Mouse (Mus musculus) stomach, postnatal 0 days (tissue): ENCODE measurements around the gene Th. TPM values are rescaled to one million over a fixed set of nuclear protein-coding genes. Genes with fewer than 3 reads are reported as not detected.
A peak's percentile ranks its signal among the peaks of the same experiment; 100 is the strongest.

Experiments
- ATAC-seq: fragments of 200-750 bp; cut with Nextera tagmentation; 2 replicates; pipeline ENCODE4 v1.8.0; 2017; ENCODE audit not compliant: low FRiP score, low TSS enrichment
- DNase-seq: peaks from one replicate; pipeline ENCODE4 v3.0.0-alpha.2; 2016; ENCODE audit warnings: low spot score
- H3K27ac ChIP-seq: fragments of 300-500 bp; sonication (generic); replicated peaks from 2 replicates; pipeline ENCODE4 v1.5.1; 2014; ENCODE audit warnings: mild to moderate bottlenecking, control low read depth
- H3K27me3 ChIP-seq: fragments of 300-500 bp; sonication (generic); 2 replicates; pipeline ENCODE4 v1.6.1; 2014; ENCODE audit warnings: low read length; ENCODE audit not compliant: control insufficient read depth, insufficient read depth
- H3K36me3 ChIP-seq: fragments of 300-500 bp; sonication (generic); 2 replicates; pipeline ENCODE4 v1.6.1; 2014; ENCODE audit warnings: low read length, mixed read lengths; ENCODE audit not compliant: control insufficient read depth, insufficient read depth
- H3K4me1 ChIP-seq: fragments of 300-500 bp; sonication (generic); replicated peaks from 2 replicates; pipeline ENCODE4 v1.6.1; 2014; ENCODE audit warnings: antibody characterized with exemption; ENCODE audit not compliant: control insufficient read depth, insufficient read depth
- H3K4me2 ChIP-seq: fragments of 300-500 bp; sonication (generic); replicated peaks from 2 replicates; pipeline ENCODE4 v1.6.1; 2014; ENCODE audit warnings: low read depth, mild to moderate bottlenecking, control low read depth, moderate library complexity
- H3K4me3 ChIP-seq: fragments of 300-500 bp; sonication (generic); 2 replicates; pipeline ENCODE4 v1.5.1; 2014; ENCODE audit warnings: low read depth, low read length, control low read depth
- H3K9ac ChIP-seq: fragments of 300-500 bp; sonication (generic); 2 replicates; pipeline ENCODE4 v1.6.1; 2014; ENCODE audit warnings: mild to moderate bottlenecking, low read length, control low read depth, mixed read lengths
- H3K9me3 ChIP-seq: fragments of 300-500 bp; sonication (generic); 2 replicates; pipeline ENCODE4 v1.6.1; 2016; ENCODE audit warnings: low read length; ENCODE audit not compliant: control insufficient read depth
- CTCF ChIP-seq: IDR thresholded peaks from 2 replicates; pipeline ENCODE4 v1.5.1; 2016; ENCODE audit warnings: antibody characterized with exemption, low read depth, mild to moderate bottlenecking, moderate library complexity
- EP300 ChIP-seq: optimal IDR thresholded peaks from 2 replicates; pipeline ENCODE3; 2016; ENCODE audit warnings: antibody characterized with exemption
- WGBS: fragments of 180-500 bp; shearing (Covaris S2); extraction: QIAGEN DNeasy Blood & Tissue Kit; methylation state at CpG from one replicate; pipeline ENCODE4 v1.1.7; 2014; 5-methylcytosine and 5-hydroxymethylcytosine counted together
- polyA plus RNA-seq: library from polyadenylated mRNA; unstranded; fragments of >200 nt; fragmentation: Nextera tagmentation; extraction: Ambion mirVana; gene quantifications from 2 replicates; pipeline ENCODE4 v1.2.1, GENCODE M21; 2015

Th gene
- polyA plus RNA-seq, 1 experiment from 2014 or later = 0.76 TPM

DNA sequence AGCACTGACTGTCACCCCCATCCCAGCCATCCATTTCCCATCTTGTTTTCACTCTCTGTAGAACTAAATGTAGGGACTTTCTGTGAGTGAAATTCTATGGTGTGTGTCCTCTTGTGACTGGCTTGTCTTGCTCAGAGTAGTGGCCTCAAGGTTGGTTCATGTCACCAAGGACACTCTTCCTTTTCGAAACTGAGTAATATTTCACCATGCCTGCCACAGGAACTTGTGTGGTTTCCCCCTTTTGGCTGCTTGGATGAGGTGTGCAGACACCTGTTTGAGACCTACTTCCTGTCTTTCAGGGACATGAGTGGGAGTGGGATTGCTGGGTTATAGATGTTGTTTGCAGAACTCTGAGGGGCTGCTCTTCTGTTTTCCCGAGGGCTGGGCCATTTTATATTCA, 20.8 kb downstream of the Th start:
- Histone ChIP-seq H3K4me2 (no peak overlapping the region), H3K27ac (no peak overlapping the region), H3K27me3 (no peaks in the 10 kb centered on the region), H3K36me3 (no peaks in the 10 kb centered on the region), H3K9ac (no peak overlapping the region), H3K4me3 (no peak overlapping the region), H3K4me1 (no peaks in the 10 kb centered on the region), H3K9me3 (no peaks in the 10 kb centered on the region)
- TF ChIP-seq EP300 (no peak), CTCF (no peak)
- WGBS = 80% methylated on average over 2 of the region's 2 CpGs
- ATAC-seq = no peak
- no peak for DNase-seq

- ATAC-seq (no peak), DNase-seq (no peak)
- H3K27ac ChIP-seq = no peak overlapping the region
- no peak overlapping the region for H3K9ac ChIP-seq
- WGBS = 39% methylated on average over 2 of the region's 2 CpGs
- no peaks in the 10 kb centered on the region for H3K27me3 ChIP-seq
- no peaks in the 10 kb centered on the region for H3K36me3 ChIP-seq
- no peak overlapping the region for H3K4me3 ChIP-seq
- H3K4me1 ChIP-seq = no peaks in the 10 kb centered on the region
- H3K9me3 ChIP-seq = no peaks in the 10 kb centered on the region
- TF ChIP-seq EP300 (no peak), CTCF (peak; percentile 32; the same call in 1 of the 2 replicates)
- no peak overlapping the region for H3K4me2 ChIP-seq
These were observed 21.3 kb downstream of the Th start for GRCm38 (mm10) chr7:142909622-142910021.

- H3K4me3 ChIP-seq = no peak overlapping the region
- H3K4me2 ChIP-seq = no peak overlapping the region
- H3K27me3 ChIP-seq = no peaks in the 10 kb centered on the region
- H3K36me3 ChIP-seq = no peaks in the 10 kb centered on the region
- ATAC-seq (peak; percentile 59), DNase-seq (no peak)
- 37% methylated on average over 5 of the region's 5 CpGs for WGBS
- TF ChIP-seq CTCF = no peak
- H3K27ac ChIP-seq = no peak overlapping the region
- no peaks in the 10 kb centered on the region for H3K4me1 ChIP-seq
- H3K9me3 ChIP-seq = no peaks in the 10 kb centered on the region
- no peak overlapping the region for H3K9ac ChIP-seq
These were observed 25.3 kb downstream of the Th start for GRCm38 (mm10) chr7:142905606-142906005.

- no peak overlapping the region for H3K4me3 ChIP-seq
- no peak for ATAC-seq
- 78% methylated on average over 7 of the region's 7 CpGs for WGBS
These were observed 26.6 kb downstream of the Th start for GRCm38 (mm10) chr7:142904331-142904730.

DNA sequence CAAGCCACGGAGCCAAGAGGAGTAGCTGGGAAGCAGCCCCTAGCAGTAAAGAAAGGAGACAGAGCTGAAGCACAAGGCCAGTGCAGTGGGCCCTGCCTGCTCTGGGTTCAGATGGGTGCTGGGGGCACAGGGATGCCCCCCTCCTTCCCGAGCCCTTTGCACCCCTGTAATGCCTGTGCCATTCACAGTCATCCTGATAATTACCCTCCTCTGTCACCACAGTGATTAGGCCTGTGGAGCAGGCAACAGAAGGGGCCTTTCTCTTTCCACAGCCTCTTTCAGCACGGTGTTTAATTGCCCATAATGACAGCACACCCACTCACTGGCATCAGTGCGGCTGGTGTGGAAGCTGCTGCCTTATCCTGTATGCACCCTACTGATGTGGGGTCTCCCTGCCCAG, 28.0 kb downstream of the Th start:
- TF ChIP-seq CTCF (no peak), EP300 (no peak)
- H3K27ac ChIP-seq = no peak overlapping the region
- H3K4me2 ChIP-seq = no peak overlapping the region
- no peak for DNase-seq
- no peaks in the 10 kb centered on the region for H3K4me1 ChIP-seq
- ATAC-seq = no peak
- H3K36me3 ChIP-seq = no peaks in the 10 kb centered on the region
- H3K27me3 ChIP-seq = no peaks in the 10 kb centered on the region
- no peaks in the 10 kb centered on the region for H3K9me3 ChIP-seq
- H3K9ac ChIP-seq = no peak overlapping the region
- no peak overlapping the region for H3K4me3 ChIP-seq
- WGBS = 50% methylated on average over 4 of the region's 4 CpGs

More at GRCm38 (mm10) chr7:142904331-142904730, 26.6 kb downstream of the Th start:
- no peak overlapping the region for H3K4me2 ChIP-seq
- no peaks in the 10 kb centered on the region for H3K4me1 ChIP-seq
- no peaks in the 10 kb centered on the region for H3K9me3 ChIP-seq
- H3K9ac ChIP-seq = no peak overlapping the region
- H3K27ac ChIP-seq = no peak overlapping the region
- H3K36me3 ChIP-seq = no peaks in the 10 kb centered on the region
- DNase-seq = no peak
- no peaks in the 10 kb centered on the region for H3K27me3 ChIP-seq
- no peak for TF ChIP-seq EP300

DNA sequence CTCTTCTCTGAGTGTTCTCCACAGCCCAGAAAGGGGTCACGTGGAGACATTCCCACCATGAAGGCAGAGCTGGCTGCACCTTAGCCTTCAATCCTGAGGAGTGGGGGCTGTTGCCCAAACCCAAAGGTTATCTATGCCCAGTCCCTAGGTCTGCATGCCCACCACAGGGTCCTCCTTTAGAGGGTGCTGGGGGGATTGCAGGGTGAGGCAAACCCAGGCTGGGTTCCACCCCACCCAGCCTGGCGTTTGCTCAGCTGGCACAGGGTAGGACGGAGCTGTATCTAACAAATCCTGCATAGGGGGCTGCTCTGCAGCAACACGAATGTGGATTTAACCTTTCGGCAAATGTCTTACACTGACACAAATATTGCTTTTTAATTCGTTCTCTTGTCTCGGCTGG, 29.2 kb downstream of the Th start:
- Histone ChIP-seq H3K4me1 (no peaks in the 10 kb centered on the region), H3K27me3 (no peaks in the 10 kb centered on the region), H3K4me3 (no peak overlapping the region), H3K9me3 (no peaks in the 10 kb centered on the region), H3K27ac (no peak overlapping the region), H3K4me2 (no peak overlapping the region), H3K9ac (no peak overlapping the region), H3K36me3 (no peaks in the 10 kb centered on the region)
- no peak for TF ChIP-seq CTCF
- no peak for TF ChIP-seq EP300
- WGBS = 48% methylated on average over 7 of the region's 7 CpGs
- no peak for DNase-seq
- ATAC-seq = no peak
